Mouse (Mus musculus) bone marrow macrophage, adult 2 months (primary cell): ENCODE data around the gene Fkbp4.

ENCODE experiments used
- CTCF ChIP-seq: IDR thresholded peaks from 2 replicates; pipeline ENCODE4 v1.5.1; 2012; ENCODE audit warnings: low read depth, mild to moderate bottlenecking, low read length, moderate library complexity
- POLR2A ChIP-seq: IDR thresholded peaks from 2 replicates; pipeline ENCODE4 v1.6.1; 2012; ENCODE audit warnings: mild to moderate bottlenecking, low read depth, low read length, borderline replicate concordance

GRCm38 (mm10) chr6:128440238-128440637, 1.8 kb upstream of the Fkbp4 start:
- TF ChIP-seq CTCF, result no peak
- no peak for TF ChIP-seq POLR2A
